Mouse (Mus musculus): ENCODE data around the gene Tfap2a. TPM values are rescaled to one million over a fixed set of nuclear protein-coding genes. Genes with fewer than 3 reads are reported as not detected.
A peak's percentile ranks its signal among the peaks of the same experiment; 100 is the strongest.

Tfap2a gene
- polyA plus RNA-seq (2014; fragmentation: Nextera tagmentation; extraction: Ambion mirVana): 7.7 and 8.4 TPM in 2 replicates

- Histone ChIP-seq H3K27ac (replicated peaks; ENCODE audit: low read depth, low read length) (no peak within 1 kb of the TSS), H3K4me2 (ENCODE audit: low read depth, low read length) (peak within 1 kb of the TSS; percentile 24), H3K4me3 (ENCODE audit: low read depth, low read length) (peak within 1 kb of the TSS; percentile 21), H3K9me3 (replicated peaks; ENCODE audit: control insufficient read depth, low read length) (no peaks in the 10 kb centered on the region), H3K9ac (replicated peaks; ENCODE audit: low read length) (peak within 1 kb of the TSS; percentile 3; the same call in 1 of the 2 replicates), H3K4me1 (ENCODE audit: control insufficient read depth, insufficient read depth, low read length) (no peaks in the 10 kb centered on the region), H3K36me3 (replicated peaks; ENCODE audit: control insufficient read depth, insufficient read depth, low read depth, low read length) (no peaks in the 10 kb centered on the region), H3K27me3 (ENCODE audit: control insufficient read depth, insufficient read depth, low read length) (peaks cover 78% of the 10 kb centered on the region)
- ATAC-seq (replicated peaks; ENCODE audit: insufficient number of reproducible peaks, low FRiP score, low TSS enrichment, low read depth) (no peak), DNase-seq (ENCODE audit: low spot score) (peak; percentile 52)
- WGBS: under 1% methylated on average over 26 of the region's 30 CpGs
Observed at GRCm38 (mm10) chr13:40738196-40738880, at the start of gene Tfap2a. Tfap2a (minus strand) TSS chr13:40738376.

GRCm38 (mm10) chr13:40784202-40784771, 46.1 kb upstream of the Tfap2a start:
- Histone ChIP-seq H3K4me3 (ENCODE audit: low read depth, low read length) (no peak overlapping the region), H3K4me2 (ENCODE audit: low read depth, low read length) (no peak overlapping the region), H3K36me3 (replicated peaks; ENCODE audit: control insufficient read depth, insufficient read depth, low read depth, low read length) (no peaks in the 10 kb centered on the region), H3K27me3 (ENCODE audit: control insufficient read depth, insufficient read depth, low read length) (no peaks in the 10 kb centered on the region), H3K4me1 (ENCODE audit: control insufficient read depth, insufficient read depth, low read length) (no peaks in the 10 kb centered on the region), H3K9ac (replicated peaks; ENCODE audit: low read length) (no peak overlapping the region), H3K27ac (replicated peaks; ENCODE audit: low read depth, low read length) (no peak overlapping the region), H3K9me3 (replicated peaks; ENCODE audit: control insufficient read depth, low read length) (no peaks in the 10 kb centered on the region)
- DNase-seq (ENCODE audit: low spot score): peak; percentile 74
- no peak for ATAC-seq (replicated peaks; ENCODE audit: insufficient number of reproducible peaks, low FRiP score, low TSS enrichment, low read depth)
- 51% methylated on average over 8 of the region's 8 CpGs for WGBS

- no peaks in the 10 kb centered on the region for H3K9me3 ChIP-seq (replicated peaks; ENCODE audit: control insufficient read depth, low read length)
- no peak for ATAC-seq (replicated peaks; ENCODE audit: insufficient number of reproducible peaks, low FRiP score, low TSS enrichment, low read depth)
- no peaks in the 10 kb centered on the region for H3K36me3 ChIP-seq (replicated peaks; ENCODE audit: control insufficient read depth, insufficient read depth, low read depth, low read length)
- H3K27ac ChIP-seq (replicated peaks; ENCODE audit: low read depth, low read length): no peak overlapping the region
- no peak overlapping the region for H3K9ac ChIP-seq (replicated peaks; ENCODE audit: low read length)
- H3K4me1 ChIP-seq (ENCODE audit: control insufficient read depth, insufficient read depth, low read length): no peaks in the 10 kb centered on the region
- peak; percentile 70 for DNase-seq (ENCODE audit: low spot score)
- H3K4me2 ChIP-seq (ENCODE audit: low read depth, low read length): no peak overlapping the region
- no peaks in the 10 kb centered on the region for H3K27me3 ChIP-seq (ENCODE audit: control insufficient read depth, insufficient read depth, low read length)
- no peak overlapping the region for H3K4me3 ChIP-seq (ENCODE audit: low read depth, low read length)
Observed at GRCm38 (mm10) chr13:40757995-40758394, 19.8 kb upstream of the Tfap2a start.

- DNase-seq (ENCODE audit: low spot score) (no peak), ATAC-seq (replicated peaks; ENCODE audit: insufficient number of reproducible peaks, low FRiP score, low TSS enrichment, low read depth) (no peak)
- no peak overlapping the region for H3K4me3 ChIP-seq (ENCODE audit: low read depth, low read length)
- WGBS: 65% methylated on average over 7 of the region's 7 CpGs
- no peak overlapping the region for H3K9ac ChIP-seq (replicated peaks; ENCODE audit: low read length)
- H3K9me3 ChIP-seq (replicated peaks; ENCODE audit: control insufficient read depth, low read length): no peaks in the 10 kb centered on the region
- H3K4me2 ChIP-seq (ENCODE audit: low read depth, low read length): no peak overlapping the region
- H3K36me3 ChIP-seq (replicated peaks; ENCODE audit: control insufficient read depth, insufficient read depth, low read depth, low read length): no peaks in the 10 kb centered on the region
- no peak overlapping the region for H3K27ac ChIP-seq (replicated peaks; ENCODE audit: low read depth, low read length)
- no peaks in the 10 kb centered on the region for H3K4me1 ChIP-seq (ENCODE audit: control insufficient read depth, insufficient read depth, low read length)
- no peaks in the 10 kb centered on the region for H3K27me3 ChIP-seq (ENCODE audit: control insufficient read depth, insufficient read depth, low read length)
Observed at GRCm38 (mm10) chr13:40756356-40756755, 18.2 kb upstream of the Tfap2a start.

- ATAC-seq (replicated peaks; ENCODE audit: insufficient number of reproducible peaks, low FRiP score, low TSS enrichment, low read depth) (no peak), DNase-seq (ENCODE audit: low spot score) (no peak)
- Histone ChIP-seq H3K27ac (replicated peaks; ENCODE audit: low read depth, low read length) (no peak overlapping the region), H3K27me3 (ENCODE audit: control insufficient read depth, insufficient read depth, low read length) (no peaks in the 10 kb centered on the region), H3K9ac (replicated peaks; ENCODE audit: low read length) (no peak overlapping the region), H3K4me1 (ENCODE audit: control insufficient read depth, insufficient read depth, low read length) (no peaks in the 10 kb centered on the region), H3K4me2 (ENCODE audit: low read depth, low read length) (no peak overlapping the region), H3K9me3 (replicated peaks; ENCODE audit: control insufficient read depth, low read length) (no peaks in the 10 kb centered on the region), H3K4me3 (ENCODE audit: low read depth, low read length) (no peak overlapping the region), H3K36me3 (replicated peaks; ENCODE audit: control insufficient read depth, insufficient read depth, low read depth, low read length) (no peaks in the 10 kb centered on the region)
- 93% methylated on average over 10 of the region's 10 CpGs for WGBS
Observed at GRCm38 (mm10) chr13:40754091-40754490, 15.9 kb upstream of the Tfap2a start.

- Histone ChIP-seq H3K4me1 (ENCODE audit: control insufficient read depth, insufficient read depth, low read length) (no peaks in the 10 kb centered on the region), H3K4me2 (ENCODE audit: low read depth, low read length) (no peak overlapping the region), H3K27ac (replicated peaks; ENCODE audit: low read depth, low read length) (no peak overlapping the region), H3K9ac (replicated peaks; ENCODE audit: low read length) (no peak overlapping the region), H3K9me3 (replicated peaks; ENCODE audit: control insufficient read depth, low read length) (no peaks in the 10 kb centered on the region), H3K4me3 (ENCODE audit: low read depth, low read length) (no peak overlapping the region), H3K27me3 (ENCODE audit: control insufficient read depth, insufficient read depth, low read length) (no peaks in the 10 kb centered on the region), H3K36me3 (replicated peaks; ENCODE audit: control insufficient read depth, insufficient read depth, low read depth, low read length) (no peaks in the 10 kb centered on the region)
- no peak for ATAC-seq (replicated peaks; ENCODE audit: insufficient number of reproducible peaks, low FRiP score, low TSS enrichment, low read depth)
- DNase-seq (ENCODE audit: low spot score): no peak
- 90% methylated on average over 10 of the region's 10 CpGs for WGBS
Observed at GRCm38 (mm10) chr13:40751889-40752288, 13.7 kb upstream of the Tfap2a start.

GRCm38 (mm10) chr13:40749603-40749905, 11.4 kb upstream of the Tfap2a start:
- H3K27me3 ChIP-seq (ENCODE audit: control insufficient read depth, insufficient read depth, low read length): peaks cover 11% of the 10 kb centered on the region
- 51% methylated on average over 9 of the region's 9 CpGs for WGBS
- no peak for DNase-seq (ENCODE audit: low spot score)
- no peak overlapping the region for H3K9ac ChIP-seq (replicated peaks; ENCODE audit: low read length)
- no peaks in the 10 kb centered on the region for H3K9me3 ChIP-seq (replicated peaks; ENCODE audit: control insufficient read depth, low read length)
- ATAC-seq (replicated peaks; ENCODE audit: insufficient number of reproducible peaks, low FRiP score, low TSS enrichment, low read depth): no peak
- no peaks in the 10 kb centered on the region for H3K36me3 ChIP-seq (replicated peaks; ENCODE audit: control insufficient read depth, insufficient read depth, low read depth, low read length)
- H3K27ac ChIP-seq (replicated peaks; ENCODE audit: low read depth, low read length): no peak overlapping the region
- no peak overlapping the region for H3K4me3 ChIP-seq (ENCODE audit: low read depth, low read length)
- no peak overlapping the region for H3K4me2 ChIP-seq (ENCODE audit: low read depth, low read length)
- peaks cover 2% of the 10 kb centered on the region; the same call in 1 of the 2 replicates for H3K4me1 ChIP-seq (ENCODE audit: control insufficient read depth, insufficient read depth, low read length)

- ATAC-seq (replicated peaks; ENCODE audit: insufficient number of reproducible peaks, low FRiP score, low TSS enrichment, low read depth): no peak
- H3K27me3 ChIP-seq (ENCODE audit: control insufficient read depth, insufficient read depth, low read length): peaks cover 16% of the 10 kb centered on the region
- peak overlapping the region; percentile 30; the same call in 1 of the 2 replicates for H3K4me2 ChIP-seq (ENCODE audit: low read depth, low read length)
Observed at GRCm38 (mm10) chr13:40748785-40749602, 10.8 kb upstream of the Tfap2a start.

More at GRCm38 (mm10) chr13:40748785-40749602, 10.8 kb upstream of the Tfap2a start:
- Histone ChIP-seq H3K4me3 (ENCODE audit: low read depth, low read length) (no peak overlapping the region), H3K27ac (replicated peaks; ENCODE audit: low read depth, low read length) (no peak overlapping the region), H3K36me3 (replicated peaks; ENCODE audit: control insufficient read depth, insufficient read depth, low read depth, low read length) (no peaks in the 10 kb centered on the region), H3K4me1 (ENCODE audit: control insufficient read depth, insufficient read depth, low read length) (peaks cover 4% of the 10 kb centered on the region; the same call in 1 of the 2 replicates), H3K9ac (replicated peaks; ENCODE audit: low read length) (no peak overlapping the region), H3K9me3 (replicated peaks; ENCODE audit: control insufficient read depth, low read length) (no peaks in the 10 kb centered on the region)
- 12% methylated on average over 19 of the region's 19 CpGs for WGBS
- DNase-seq (ENCODE audit: low spot score): peak; percentile 78

Measured in embryonic facial prominence, embryonic 11.5 days (tissue).